Mouse (Mus musculus) liver, adult 2 months (tissue): ENCODE data around the gene Kif3b.

Experiments used
- CTCF ChIP-seq: fragments of 200-500 bp; IDR thresholded peaks from 2 replicates; pipeline ENCODE4 v1.5.1; 2011; ENCODE audit warnings: low read depth, low read length, control low read depth
- POLR2A ChIP-seq: fragments of 200-500 bp; IDR thresholded peaks from 2 replicates; pipeline ENCODE4 v1.6.1; 2011; ENCODE audit warnings: low read length, control low read depth; ENCODE audit not compliant: insufficient read depth; ENCODE audit errors: extremely low read depth

- TF ChIP-seq CTCF (no peak), POLR2A (no peak)
These were observed 9.9 kb downstream of the Kif3b start for GRCm38 (mm10) chr2:153301123-153301522.
